Mouse (Mus musculus) liver, embryonic 12.5 days (tissue): ENCODE data around the gene Amigo1. TPM values are rescaled to one million over a fixed set of nuclear protein-coding genes. Genes with fewer than 3 reads are reported as not detected.

Source experiments
- ATAC-seq: fragments of 200-750 bp; cut with Nextera tagmentation; 2 replicates; pipeline ENCODE4 v1.8.0; 2017; ENCODE audit warnings: moderate number of reproducible peaks, mild to moderate bottlenecking, moderate library complexity
- H3K27ac ChIP-seq: fragments of 300-500 bp; sonication (generic); 2 replicates; pipeline ENCODE4 v1.5.1; 2016; ENCODE audit warnings: mild to moderate bottlenecking
- H3K27me3 ChIP-seq: fragments of 300-500 bp; sonication (generic); replicated peaks from 2 replicates; pipeline ENCODE4 v1.6.1; 2016; ENCODE audit warnings: mild to moderate bottlenecking, moderate library complexity
- H3K36me3 ChIP-seq: fragments of 300-500 bp; sonication (generic); 2 replicates; pipeline ENCODE4 v1.6.1; 2016; ENCODE audit warnings: mild to moderate bottlenecking, moderate library complexity
- H3K4me1 ChIP-seq: fragments of 300-500 bp; sonication (generic); 2 replicates; pipeline ENCODE4 v1.6.1; 2016
- H3K4me2 ChIP-seq: fragments of 300-500 bp; sonication (generic); 2 replicates; pipeline ENCODE4 v1.6.1; 2016; ENCODE audit warnings: mild to moderate bottlenecking, moderate library complexity
- H3K4me3 ChIP-seq: fragments of 300-500 bp; sonication (generic); 2 replicates; pipeline ENCODE4 v1.5.1; 2016; ENCODE audit warnings: mild to moderate bottlenecking, moderate library complexity
- H3K9ac ChIP-seq: fragments of 300-500 bp; sonication (generic); 2 replicates; pipeline ENCODE4 v1.6.1; 2016; ENCODE audit warnings: mild to moderate bottlenecking, moderate library complexity
- H3K9me3 ChIP-seq: fragments of 300-500 bp; sonication (generic); replicated peaks from 2 replicates; pipeline ENCODE4 v1.6.1; 2016; ENCODE audit warnings: mild to moderate bottlenecking, moderate library complexity
- WGBS: fragments of 180-500 bp; shearing (Covaris S2); methylation state at CpG from one replicate; pipeline ENCODE4 v1.1.7; 2016; ENCODE audit not compliant: insufficient replicate concordance; 5-methylcytosine and 5-hydroxymethylcytosine counted together
- polyA plus RNA-seq: library from polyadenylated mRNA; unstranded; fragments of >200 nt; fragmentation: Nextera tagmentation; extraction: Ambion mirVana; gene quantifications from 2 replicates; pipeline ENCODE4 v1.2.1, GENCODE M21; 2016

Amigo1 gene
- polyA plus RNA-seq: 1.1 and 1.2 TPM in 2 replicates

- H3K9me3 ChIP-seq: no peaks in the 10 kb centered on the region
- H3K9ac ChIP-seq: peak within 1 kb of the TSS; percentile 69
- H3K27ac ChIP-seq: no peak within 1 kb of the TSS
- H3K4me3 ChIP-seq: peak within 1 kb of the TSS; percentile 72
- peaks cover 73% of the 10 kb centered on the region for H3K27me3 ChIP-seq
- no peaks in the 10 kb centered on the region for H3K36me3 ChIP-seq
- peaks cover 28% of the 10 kb centered on the region for H3K4me1 ChIP-seq
- 1% methylated on average over 99 of the region's 100 CpGs for WGBS
- H3K4me2 ChIP-seq: peak within 1 kb of the TSS; percentile 98
- peak; percentile 60 for ATAC-seq
These were observed at the start of gene Amigo1 for GRCm38 (mm10) chr3:108186098-108187047. Gene Amigo1 (plus strand): TSS chr3:108186335.

- Histone ChIP-seq H3K36me3 (peaks cover 52% of the 10 kb centered on the region), H3K27me3 (no peaks in the 10 kb centered on the region), H3K9ac (no peak overlapping the region), H3K4me1 (peaks cover 64% of the 10 kb centered on the region), H3K4me2 (no peak overlapping the region), H3K4me3 (no peak overlapping the region), H3K27ac (no peak overlapping the region), H3K9me3 (no peaks in the 10 kb centered on the region)
- ATAC-seq: no peak
- WGBS: 69% methylated on average over 1 of the region's 1 CpGs
These were observed 47.0 kb upstream of the Amigo1 start for GRCm38 (mm10) chr3:108139113-108139512.

GRCm38 (mm10) chr3:108140786-108141185, 45.3 kb upstream of the Amigo1 start:
- Histone ChIP-seq H3K9ac (no peak overlapping the region), H3K4me1 (peaks cover 63% of the 10 kb centered on the region), H3K36me3 (peaks cover 50% of the 10 kb centered on the region), H3K9me3 (no peaks in the 10 kb centered on the region), H3K4me2 (no peak overlapping the region), H3K27me3 (no peaks in the 10 kb centered on the region), H3K4me3 (no peak overlapping the region), H3K27ac (no peak overlapping the region)
- 72% methylated on average over 4 of the region's 4 CpGs for WGBS
- no peak for ATAC-seq

GRCm38 (mm10) chr3:108145534-108146445, 40.3 kb upstream of the Amigo1 start, which contains the start of gene Gnai3:
Gene Gnai3 (minus strand): TSS chr3:108146146.
- peaks cover 16% of the 10 kb centered on the region for H3K36me3 ChIP-seq
- under 1% methylated on average over 63 of the region's 63 CpGs for WGBS
- H3K27me3 ChIP-seq: no peaks in the 10 kb centered on the region

GRCm38 (mm10) chr3:108146671-108147070, 39.5 kb upstream of the Amigo1 start:
- Histone ChIP-seq H3K9ac (peak overlapping the region; percentile 96), H3K36me3 (peaks cover 11% of the 10 kb centered on the region), H3K9me3 (no peaks in the 10 kb centered on the region), H3K4me3 (peak overlapping the region; percentile 97), H3K4me1 (peaks cover 52% of the 10 kb centered on the region), H3K4me2 (peak overlapping the region; percentile 79), H3K27me3 (no peaks in the 10 kb centered on the region), H3K27ac (peak overlapping the region; percentile 98)
- 31% methylated on average over 5 of the region's 5 CpGs for WGBS
- no peak for ATAC-seq

More at GRCm38 (mm10) chr3:108145534-108146445, 40.3 kb upstream of the Amigo1 start, which contains the start of gene Gnai3:
- Histone ChIP-seq H3K9me3 (no peaks in the 10 kb centered on the region), H3K4me3 (peak within 1 kb of the TSS; percentile 97), H3K4me2 (peak within 1 kb of the TSS; percentile 79), H3K9ac (peak within 1 kb of the TSS; percentile 96), H3K4me1 (peaks cover 52% of the 10 kb centered on the region), H3K27ac (peak within 1 kb of the TSS; percentile 98)
- ATAC-seq: peak; percentile 95

GRCm38 (mm10) chr3:108147386-108148235, 38.5 kb upstream of the Amigo1 start:
- H3K27ac ChIP-seq: peak overlapping the region; percentile 52
- H3K4me3 ChIP-seq: no peak overlapping the region
- peaks cover 6% of the 10 kb centered on the region for H3K36me3 ChIP-seq
- ATAC-seq: peak; percentile 42; the same call in 1 of the 2 replicates
- peaks cover 43% of the 10 kb centered on the region for H3K4me1 ChIP-seq
- H3K4me2 ChIP-seq: peak overlapping the region; percentile 79
- WGBS: 60% methylated on average over 11 of the region's 11 CpGs
- no peaks in the 10 kb centered on the region for H3K27me3 ChIP-seq
- no peak overlapping the region for H3K9ac ChIP-seq
- no peaks in the 10 kb centered on the region for H3K9me3 ChIP-seq

GRCm38 (mm10) chr3:108152290-108152689, 33.8 kb upstream of the Amigo1 start:
- Histone ChIP-seq H3K36me3 (no peaks in the 10 kb centered on the region), H3K27me3 (peaks cover 6% of the 10 kb centered on the region), H3K9me3 (no peaks in the 10 kb centered on the region), H3K4me1 (peaks cover 12% of the 10 kb centered on the region), H3K9ac (no peak overlapping the region), H3K4me2 (no peak overlapping the region), H3K4me3 (no peak overlapping the region), H3K27ac (no peak overlapping the region)
- no peak for ATAC-seq
- 73% methylated on average over 3 of the region's 3 CpGs for WGBS

- no peak within 1 kb of the TSS for H3K4me3 ChIP-seq
- H3K27ac ChIP-seq: no peak within 1 kb of the TSS
- 52% methylated on average over 4 of the region's 4 CpGs for WGBS
- H3K27me3 ChIP-seq: peaks cover 6% of the 10 kb centered on the region
- no peaks in the 10 kb centered on the region for H3K36me3 ChIP-seq
- no peak within 1 kb of the TSS for H3K4me2 ChIP-seq
- ATAC-seq: no peak
- H3K9me3 ChIP-seq: no peaks in the 10 kb centered on the region
- H3K9ac ChIP-seq: no peak within 1 kb of the TSS
- H3K4me1 ChIP-seq: peaks cover 7% of the 10 kb centered on the region; the same call in 1 of the 2 replicates
These were observed 31.5 kb upstream of the Amigo1 start, which contains the start of gene Gpr61 for GRCm38 (mm10) chr3:108154656-108155055. Gene Gpr61 (minus strand): TSS chr3:108154882.

GRCm38 (mm10) chr3:108158383-108159037, 27.6 kb upstream of the Amigo1 start:
- H3K4me1 ChIP-seq: no peaks in the 10 kb centered on the region
- no peak overlapping the region for H3K27ac ChIP-seq
- H3K9me3 ChIP-seq: no peaks in the 10 kb centered on the region
- H3K4me3 ChIP-seq: no peak overlapping the region
- H3K4me2 ChIP-seq: no peak overlapping the region
- no peaks in the 10 kb centered on the region for H3K36me3 ChIP-seq
- WGBS: 58% methylated on average over 9 of the region's 9 CpGs
- no peak overlapping the region for H3K9ac ChIP-seq
- no peak for ATAC-seq
- peaks cover 18% of the 10 kb centered on the region for H3K27me3 ChIP-seq

- Histone ChIP-seq H3K9ac (no peak overlapping the region), H3K27me3 (peaks cover 30% of the 10 kb centered on the region), H3K27ac (no peak overlapping the region), H3K4me2 (no peak overlapping the region), H3K36me3 (no peaks in the 10 kb centered on the region), H3K4me3 (no peak overlapping the region), H3K9me3 (no peaks in the 10 kb centered on the region), H3K4me1 (no peaks in the 10 kb centered on the region)
- no peak for ATAC-seq
- WGBS: 44% methylated on average over 5 of the region's 5 CpGs
These were observed 22.0 kb upstream of the Amigo1 start for GRCm38 (mm10) chr3:108164091-108164490.
